Mouse (Mus musculus): Measurements from ENCODE around the gene Pmfbp1. TPM values are rescaled to one million over a fixed set of nuclear protein-coding genes. Genes with fewer than 3 reads are reported as not detected.
"Not testable (repeated sequence)": the region's sequence is repeated elsewhere in the genome, so short reads cannot be mapped to it uniquely, and the experiment has no call there.

The Pmfbp1 gene
- total RNA-seq (2015; ENCODE audit: low replicate concordance) (not detected in 2 replicates), total RNA-seq (2017; ENCODE audit: low replicate concordance) (not detected in 2 replicates)

DNA sequence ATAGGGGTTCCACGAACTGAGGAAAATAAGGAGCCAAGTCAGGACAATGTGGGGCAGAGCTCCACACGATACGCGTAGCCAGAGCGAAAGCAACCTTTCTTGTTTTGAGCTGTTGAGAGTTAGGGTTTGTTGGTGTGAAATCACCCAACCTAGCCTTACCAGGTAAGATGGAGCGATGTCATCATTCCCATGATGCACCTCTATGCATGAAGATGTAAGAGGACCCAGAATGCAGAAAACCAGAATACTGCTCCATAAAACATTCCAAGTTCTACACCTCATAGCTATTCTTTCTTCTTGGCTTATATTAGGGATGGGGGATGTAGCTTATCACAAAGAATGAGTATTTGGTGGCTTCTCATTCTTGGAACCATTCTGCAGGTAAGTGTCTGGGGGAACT lies at the start of gene Pmfbp1:
Gene Pmfbp1 (plus strand): TSS at position 301 of the 400 bp plus-strand sequence.
- no peak for ATAC-seq (replicated peaks; ENCODE audit: low FRiP score, poor library complexity, severe bottlenecking)

DNA sequence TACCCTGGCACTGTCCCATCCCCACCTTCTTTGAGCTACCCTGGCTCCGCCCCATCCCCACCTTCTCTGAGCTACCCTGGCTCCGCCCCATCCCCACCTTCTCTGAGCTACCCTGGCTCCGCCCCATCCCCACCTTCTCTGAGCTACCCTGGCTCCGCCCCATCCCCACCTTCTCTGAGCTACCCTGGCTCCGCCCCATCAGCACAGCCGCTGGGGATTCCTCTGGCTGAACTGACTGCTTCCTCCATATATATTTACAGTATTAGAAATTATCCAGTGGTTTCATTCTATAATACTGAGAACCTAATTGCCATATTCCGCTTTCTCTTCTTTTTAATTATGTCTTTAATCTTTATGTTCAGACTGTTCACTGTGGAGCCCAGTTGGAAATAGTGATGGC lies 46.9 kb upstream of the Pmfbp1 start:
- not testable (repeated sequence) for ATAC-seq (replicated peaks; ENCODE audit: low FRiP score, poor library complexity, severe bottlenecking)

DNA sequence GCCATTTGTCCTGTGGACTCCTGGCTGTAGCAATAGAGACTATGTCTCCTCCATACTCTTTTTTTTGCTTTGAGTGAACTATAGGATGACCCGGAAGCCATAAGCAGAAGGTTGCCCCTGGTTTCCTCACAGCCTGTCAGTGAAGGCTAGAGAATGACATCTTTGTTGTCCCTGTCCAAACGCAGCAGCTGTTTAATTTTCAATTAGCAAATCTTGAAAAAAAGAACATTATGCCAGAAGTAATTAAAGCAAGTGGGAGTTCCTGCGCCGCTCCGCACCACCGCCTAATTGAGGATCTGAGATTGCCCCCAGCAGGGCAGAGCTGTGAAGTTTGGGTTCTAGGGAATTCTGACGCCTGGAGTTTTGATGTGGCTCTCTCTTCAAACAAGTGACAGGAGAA lies 42.8 kb upstream of the Pmfbp1 start:
- ATAC-seq (replicated peaks; ENCODE audit: low FRiP score, poor library complexity, severe bottlenecking), result no peak

DNA sequence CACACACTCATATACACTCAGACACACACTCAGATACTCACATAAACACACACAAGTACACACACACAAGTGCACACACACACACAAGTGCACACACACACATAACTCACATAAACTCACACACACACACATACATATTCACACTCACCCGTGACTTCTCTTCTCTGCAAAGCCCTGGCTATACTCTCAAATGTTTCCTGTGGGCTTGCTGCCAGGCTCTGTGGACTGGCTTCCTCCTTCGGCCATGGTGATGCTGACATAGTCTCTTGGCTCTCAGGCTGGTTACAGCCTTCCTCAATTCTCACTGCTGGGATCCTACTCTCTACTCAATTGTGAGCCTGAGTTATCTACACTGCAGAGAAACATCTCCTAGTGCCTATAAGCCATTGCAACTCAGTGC lies 38.7 kb upstream of the Pmfbp1 start:
- no peak for ATAC-seq (replicated peaks; ENCODE audit: low FRiP score, poor library complexity, severe bottlenecking)

DNA sequence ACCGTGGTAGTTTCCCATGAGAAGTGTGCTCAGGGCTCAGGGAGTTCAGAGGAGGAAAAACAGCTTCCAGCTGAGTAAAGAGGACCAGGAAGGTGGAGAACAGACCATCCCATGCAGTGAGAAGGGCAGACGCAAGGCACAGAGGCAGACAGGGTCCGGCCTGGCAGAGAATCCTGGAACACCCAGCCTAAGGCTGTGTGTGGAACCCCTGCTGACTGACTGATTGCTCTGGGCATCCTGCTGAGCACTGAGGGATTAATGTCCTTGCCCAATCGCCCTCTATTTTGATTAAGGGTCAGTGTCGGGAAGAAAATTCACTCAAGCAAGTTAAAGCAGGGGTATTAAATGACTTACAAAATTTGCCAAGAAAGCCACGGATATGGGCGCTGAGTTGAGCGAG lies 36.4 kb upstream of the Pmfbp1 start:
- ATAC-seq (replicated peaks; ENCODE audit: low FRiP score, poor library complexity, severe bottlenecking), result no peak

DNA sequence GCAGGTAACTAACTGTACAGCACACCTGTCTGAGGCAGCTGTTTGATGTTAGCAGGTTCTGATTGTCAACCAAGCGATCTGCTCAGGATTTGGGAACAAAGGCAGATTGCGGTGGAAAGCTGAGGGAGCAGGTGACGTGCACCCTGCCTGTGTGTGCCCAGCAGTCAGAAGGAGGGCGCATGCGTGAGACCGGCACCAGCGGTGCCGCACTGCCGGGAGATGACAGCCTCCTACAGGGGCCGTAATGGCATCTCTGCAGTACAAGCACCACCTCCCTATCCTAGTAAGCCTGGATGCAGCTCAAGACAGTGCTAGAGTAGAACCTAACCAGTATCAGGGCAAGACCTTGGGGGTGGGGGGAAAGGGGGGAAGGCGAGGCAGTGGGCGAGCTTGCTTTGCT lies 35.2 kb upstream of the Pmfbp1 start:
- no peak for ATAC-seq (replicated peaks; ENCODE audit: low FRiP score, poor library complexity, severe bottlenecking)

DNA sequence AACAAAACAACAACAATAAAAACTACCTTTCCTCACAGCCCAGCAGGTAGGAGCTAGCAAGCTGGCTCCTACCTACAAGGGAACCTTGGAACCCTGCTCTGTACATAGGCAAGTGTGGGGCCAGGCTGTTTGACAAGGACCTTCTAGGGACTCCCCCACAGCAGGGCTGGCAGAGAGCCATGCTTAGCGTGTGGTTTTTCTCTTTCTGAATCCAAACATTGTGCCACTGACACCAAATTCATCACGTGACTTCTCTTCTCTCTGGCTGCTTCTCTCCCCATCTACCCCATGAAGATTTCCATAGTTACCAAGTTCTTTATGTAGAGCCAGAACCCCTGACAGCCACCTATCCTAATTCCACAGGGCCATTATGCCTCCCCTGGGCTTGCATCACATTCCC lies 30.8 kb upstream of the Pmfbp1 start:
- ATAC-seq (replicated peaks; ENCODE audit: low FRiP score, poor library complexity, severe bottlenecking), result no peak

DNA sequence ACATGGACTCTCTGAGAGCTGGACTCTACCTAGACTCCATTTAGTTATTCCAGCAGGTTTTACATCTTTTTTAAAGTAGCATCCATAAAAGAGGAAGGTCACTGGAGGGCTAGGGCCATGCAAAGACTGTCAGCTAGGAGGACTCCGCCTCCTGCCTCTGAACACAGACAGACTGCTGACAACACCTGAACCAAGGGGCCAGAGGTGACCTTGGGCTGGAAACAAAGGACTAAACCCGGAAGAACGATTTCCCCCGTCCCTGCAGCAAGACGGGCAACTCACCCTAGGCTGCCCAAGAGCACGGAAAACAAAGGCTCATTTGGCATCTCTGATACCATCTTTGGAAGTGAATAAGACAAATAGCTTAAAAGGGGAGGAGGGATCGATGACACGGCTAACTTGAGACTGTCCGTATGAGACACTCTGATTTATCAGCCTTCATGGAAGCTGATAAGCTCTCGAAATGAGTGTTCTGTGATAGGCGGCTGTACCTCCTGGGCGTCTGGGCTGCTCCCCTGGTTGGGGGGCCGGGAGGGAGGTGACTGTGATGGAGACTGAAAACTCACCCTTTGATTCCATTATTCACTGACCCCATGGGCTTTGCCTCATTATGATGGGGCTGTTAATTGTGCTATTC lies 30.0 kb upstream of the Pmfbp1 start:
- no peak for ATAC-seq (replicated peaks; ENCODE audit: low FRiP score, poor library complexity, severe bottlenecking)

DNA sequence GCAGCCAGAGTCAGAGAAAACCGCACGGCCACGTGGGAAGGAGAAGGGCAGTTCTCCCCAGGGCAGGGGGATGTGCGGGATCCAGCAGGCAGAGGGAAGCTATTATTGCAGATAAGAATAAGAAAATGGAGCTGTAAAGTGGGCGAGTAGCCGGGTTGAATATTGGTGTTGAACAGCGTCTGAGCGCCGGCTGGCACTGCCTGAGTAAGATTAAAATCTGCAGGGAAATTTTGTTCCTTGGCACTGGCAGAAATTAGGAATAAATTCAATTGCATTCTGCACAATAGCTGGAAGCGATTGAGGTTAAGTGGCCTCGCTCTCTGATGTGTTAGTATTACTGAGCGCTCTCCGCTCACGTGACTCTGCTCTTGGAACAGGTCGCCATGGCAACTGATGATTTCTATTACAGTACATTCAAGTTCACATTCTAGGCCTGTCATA lies 29.4 kb upstream of the Pmfbp1 start:
- ATAC-seq (replicated peaks; ENCODE audit: low FRiP score, poor library complexity, severe bottlenecking), result no peak

DNA sequence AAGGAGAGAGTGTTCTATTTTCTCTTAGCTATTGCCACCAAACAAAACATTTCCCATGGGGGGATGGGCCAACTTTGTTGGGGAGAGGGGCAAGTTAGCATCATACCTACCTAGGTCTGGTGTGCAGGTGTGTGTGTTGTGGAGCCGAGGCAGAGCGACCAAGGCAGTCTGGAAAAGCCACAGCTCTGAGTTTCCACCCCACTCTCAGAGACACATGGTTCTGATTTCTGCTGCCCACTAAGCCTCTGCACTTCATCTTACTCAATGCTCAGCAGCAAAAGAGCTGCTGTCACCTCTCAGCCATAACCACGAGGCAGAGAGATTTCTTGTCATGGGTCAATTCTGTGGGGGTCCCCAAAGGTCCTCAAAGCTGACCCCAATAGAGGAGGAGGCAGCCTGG lies 28.8 kb upstream of the Pmfbp1 start:
- ATAC-seq (replicated peaks; ENCODE audit: low FRiP score, poor library complexity, severe bottlenecking), result no peak

DNA sequence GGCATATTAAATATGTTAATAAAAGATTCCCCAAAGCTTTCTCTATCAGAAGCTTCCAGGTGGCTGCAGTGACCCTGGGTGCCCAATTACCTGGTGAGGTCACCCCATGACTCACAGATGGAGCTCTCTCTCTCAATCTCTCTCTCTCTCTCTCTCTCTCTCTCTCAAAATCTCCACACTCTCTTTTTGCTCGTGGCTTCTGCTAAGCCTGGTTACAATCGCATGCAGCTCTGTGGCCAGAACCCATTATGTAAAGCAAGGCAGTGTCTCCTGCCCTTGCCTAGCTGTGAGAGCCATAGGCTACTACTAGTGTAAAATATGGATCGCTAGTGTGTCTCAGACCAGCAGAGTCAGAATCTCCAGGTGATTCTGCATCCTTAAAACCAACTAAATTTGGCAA lies 28.1 kb upstream of the Pmfbp1 start:
- ATAC-seq (replicated peaks; ENCODE audit: low FRiP score, poor library complexity, severe bottlenecking), result no peak

DNA sequence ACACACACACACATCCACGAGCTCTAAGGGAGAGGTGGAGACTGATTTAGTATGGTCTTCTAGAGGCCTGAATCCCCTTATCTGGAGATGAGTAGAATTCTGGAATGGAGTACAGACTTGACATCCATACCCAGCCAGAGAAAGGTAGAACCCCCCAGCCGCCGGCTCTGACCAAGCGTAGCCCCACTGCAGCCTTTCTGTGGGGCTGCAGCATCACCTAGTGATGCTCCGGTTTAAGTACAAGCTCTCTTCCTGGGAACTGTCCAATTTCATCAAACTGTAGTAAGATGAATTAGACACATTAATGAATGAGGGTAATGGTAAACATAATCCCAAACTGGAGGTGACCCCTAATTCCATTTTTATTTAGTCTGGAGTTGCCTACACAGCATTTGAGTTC lies 26.3 kb upstream of the Pmfbp1 start:
- no peak for ATAC-seq (replicated peaks; ENCODE audit: low FRiP score, poor library complexity, severe bottlenecking)

DNA sequence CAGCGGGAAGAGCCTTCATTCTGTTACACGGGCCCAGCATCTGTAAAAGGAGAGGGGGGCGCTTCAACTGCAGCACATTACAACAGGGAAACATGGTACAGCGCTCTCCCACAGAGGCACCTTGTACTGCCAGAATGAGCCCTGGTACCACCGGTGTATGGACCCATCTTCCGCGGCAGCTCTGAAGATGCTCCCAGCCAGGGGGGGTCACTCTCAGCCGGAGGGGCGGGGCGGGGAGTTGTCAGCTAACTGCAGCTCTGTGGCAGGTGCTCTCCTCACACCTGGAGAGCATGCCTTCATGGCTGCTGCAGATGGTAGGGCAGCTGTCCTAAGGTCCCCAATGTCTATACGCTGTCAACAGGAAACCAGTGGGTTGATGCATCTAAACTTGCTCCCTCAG lies 25.7 kb upstream of the Pmfbp1 start:
- no peak for ATAC-seq (replicated peaks; ENCODE audit: low FRiP score, poor library complexity, severe bottlenecking)

DNA sequence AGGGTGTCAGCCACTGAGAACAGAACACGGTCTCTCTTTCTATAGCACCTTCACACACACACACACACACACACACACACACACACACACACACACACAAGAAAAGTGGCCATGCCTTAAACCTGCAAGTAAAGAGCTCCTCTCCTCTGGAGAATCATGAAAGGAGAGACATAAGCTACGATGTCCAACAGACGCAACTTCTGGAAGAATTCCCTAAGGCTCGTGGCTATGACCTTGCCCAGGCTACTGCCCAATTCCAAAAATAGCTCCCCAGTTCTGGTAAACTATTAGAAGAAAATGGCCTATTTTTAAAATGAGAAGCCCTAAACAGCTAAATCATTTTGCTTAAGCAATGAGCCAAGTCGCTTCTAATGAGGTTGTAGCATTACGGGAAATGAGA lies 22.0 kb upstream of the Pmfbp1 start:
- ATAC-seq (replicated peaks; ENCODE audit: low FRiP score, poor library complexity, severe bottlenecking), result no peak

DNA sequence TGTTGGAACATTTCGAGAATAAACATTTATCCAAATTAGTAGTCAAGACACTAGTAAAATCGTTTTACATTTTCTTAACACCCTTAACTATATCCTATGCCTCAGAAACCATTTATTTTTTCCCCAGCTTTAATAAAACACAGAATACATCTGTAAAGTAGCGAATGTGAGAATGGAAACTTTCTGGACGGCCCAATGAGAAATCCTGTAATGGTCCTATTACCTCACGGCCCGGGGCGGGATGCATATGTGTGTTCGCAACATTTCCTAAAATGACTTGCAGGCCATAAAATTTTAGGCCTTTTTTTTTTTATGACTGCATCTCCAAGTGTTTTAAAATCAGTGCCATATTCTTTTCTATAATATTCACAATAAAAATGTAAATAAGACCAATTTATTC lies 21.4 kb upstream of the Pmfbp1 start:
- ATAC-seq (replicated peaks; ENCODE audit: low FRiP score, poor library complexity, severe bottlenecking), result no peak

DNA sequence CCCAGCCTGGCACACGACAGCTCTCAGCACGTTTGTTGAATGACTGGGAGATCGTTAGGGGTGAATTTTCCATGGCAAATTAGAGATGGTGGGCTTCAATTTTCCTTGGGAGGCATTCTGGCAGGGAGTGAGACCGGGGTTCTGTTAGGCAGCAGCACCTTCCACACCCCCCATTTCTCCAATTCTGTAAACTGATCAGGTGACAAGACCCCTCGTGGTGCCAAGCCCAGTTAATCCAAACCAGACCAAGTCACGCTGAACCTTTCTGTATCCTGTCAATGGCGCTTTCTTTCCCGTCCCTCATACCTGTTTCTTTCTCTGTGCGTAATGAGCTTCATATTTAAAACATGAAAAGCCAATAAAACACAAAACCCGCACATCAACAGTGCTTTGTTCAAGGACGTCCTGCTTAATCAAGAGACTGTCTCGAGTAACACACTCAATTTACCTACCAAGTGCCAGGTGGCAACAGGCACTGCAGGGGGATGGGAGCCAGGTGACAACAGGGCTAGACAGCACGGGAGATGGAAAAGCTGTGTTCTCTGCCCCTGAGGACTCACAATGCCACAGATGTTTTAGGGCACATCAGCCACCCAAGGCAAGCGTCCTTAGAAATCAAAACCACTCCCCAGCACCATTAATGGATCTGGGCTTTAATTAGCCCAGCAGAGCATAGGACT lies 19.2 kb upstream of the Pmfbp1 start:
- ATAC-seq (replicated peaks; ENCODE audit: low FRiP score, poor library complexity, severe bottlenecking), result no peak

DNA sequence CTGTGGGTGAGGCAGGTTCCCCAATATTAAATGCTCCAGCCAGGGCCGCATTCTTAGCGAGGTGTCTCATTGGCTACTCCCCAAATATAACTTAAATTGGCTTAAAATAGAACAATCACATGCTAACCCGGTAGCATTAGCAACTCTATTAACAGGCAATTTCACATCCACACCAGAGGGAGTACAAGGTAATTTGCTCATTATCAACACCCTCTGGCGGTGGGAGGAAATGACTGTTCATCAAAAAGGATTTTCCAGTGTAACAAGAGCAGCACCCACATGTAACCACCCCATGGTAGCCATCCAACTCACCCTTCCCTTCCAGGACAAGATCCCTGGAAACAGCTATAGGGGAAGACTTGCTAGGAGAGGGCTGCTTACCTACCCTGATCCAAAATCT lies 18.4 kb upstream of the Pmfbp1 start:
- no peak for ATAC-seq (replicated peaks; ENCODE audit: low FRiP score, poor library complexity, severe bottlenecking)

DNA sequence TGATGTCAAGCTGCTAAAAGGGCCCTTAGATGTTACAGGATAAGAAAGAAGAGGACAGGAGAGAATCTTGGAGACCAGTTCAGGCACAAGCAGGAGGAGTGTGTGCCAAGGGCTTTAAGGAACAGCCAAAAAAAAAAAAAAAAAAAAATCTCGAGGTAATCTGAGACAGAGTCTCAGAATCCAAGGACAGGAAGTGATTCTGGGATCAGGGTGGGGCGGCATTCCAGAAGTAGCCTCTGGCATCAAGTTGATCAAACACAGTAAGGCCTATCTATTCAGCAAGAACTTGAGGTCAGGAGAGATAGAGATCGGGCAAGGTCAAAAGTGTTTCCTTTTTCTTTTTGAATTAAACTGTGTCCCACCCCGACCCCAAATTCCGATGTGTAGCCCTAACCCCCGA lies 15.2 kb upstream of the Pmfbp1 start:
- ATAC-seq (replicated peaks; ENCODE audit: low FRiP score, poor library complexity, severe bottlenecking), result no peak

DNA sequence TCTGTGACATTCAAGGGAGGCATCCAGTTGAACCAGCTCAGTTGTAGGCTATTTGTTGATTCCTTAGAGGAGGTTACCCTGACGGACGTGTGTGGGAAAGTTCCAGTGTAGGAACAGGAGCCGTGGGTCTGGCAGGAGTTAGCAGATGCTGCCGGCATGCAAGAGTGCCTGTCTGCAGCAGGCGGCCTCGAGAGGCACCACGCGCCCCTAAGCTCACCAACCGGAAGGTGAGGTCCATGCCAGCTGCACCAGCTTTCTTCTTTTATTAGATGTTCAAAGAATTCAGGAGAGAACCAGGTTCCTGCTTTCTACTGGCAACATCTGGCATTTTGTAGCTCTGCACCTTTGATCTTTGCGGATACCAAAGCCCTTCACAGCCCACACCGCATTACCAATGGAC lies 9.1 kb upstream of the Pmfbp1 start:
- ATAC-seq (replicated peaks; ENCODE audit: low FRiP score, poor library complexity, severe bottlenecking), result no peak

DNA sequence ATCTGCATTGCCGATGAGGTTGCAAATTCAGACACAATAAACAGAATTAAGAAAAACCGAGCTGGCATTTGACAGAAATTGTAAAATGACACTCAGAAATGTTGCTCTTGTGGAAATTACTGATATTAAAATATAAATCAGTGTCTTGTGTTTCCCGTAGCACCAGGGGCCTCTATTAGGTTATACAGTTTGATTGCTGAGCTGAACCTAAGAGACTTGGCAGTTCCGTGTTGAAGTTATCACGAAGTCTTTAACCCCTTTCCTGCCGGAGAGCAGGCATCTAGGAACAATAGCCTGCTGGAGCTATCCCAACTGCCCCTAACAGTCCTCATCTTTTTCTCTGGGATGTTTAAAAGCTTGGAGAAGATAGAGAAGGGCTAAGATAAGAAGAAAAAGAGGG lies 8.3 kb upstream of the Pmfbp1 start:
- no peak for ATAC-seq (replicated peaks; ENCODE audit: low FRiP score, poor library complexity, severe bottlenecking)

DNA sequence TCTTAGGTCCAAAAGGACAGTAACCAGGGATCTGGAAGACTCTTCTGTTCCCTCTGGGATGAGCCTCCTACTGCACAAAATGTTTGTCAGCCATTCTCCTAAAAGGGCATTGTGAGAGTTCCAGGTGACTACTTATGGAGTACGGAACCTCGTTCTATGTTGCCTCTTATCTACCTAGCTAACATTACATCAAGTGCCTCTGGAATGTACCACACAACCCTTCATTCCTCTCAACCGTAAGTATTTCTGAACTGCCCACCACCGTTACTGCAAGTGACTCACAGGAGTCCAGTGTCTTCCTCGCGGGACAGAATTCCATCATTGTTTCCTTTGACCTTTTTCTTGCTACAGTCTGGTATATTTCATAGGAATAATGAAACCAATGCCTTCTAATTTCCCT lies 1.0 kb upstream of the Pmfbp1 start:
- ATAC-seq (replicated peaks; ENCODE audit: low FRiP score, poor library complexity, severe bottlenecking), result no peak

DNA sequence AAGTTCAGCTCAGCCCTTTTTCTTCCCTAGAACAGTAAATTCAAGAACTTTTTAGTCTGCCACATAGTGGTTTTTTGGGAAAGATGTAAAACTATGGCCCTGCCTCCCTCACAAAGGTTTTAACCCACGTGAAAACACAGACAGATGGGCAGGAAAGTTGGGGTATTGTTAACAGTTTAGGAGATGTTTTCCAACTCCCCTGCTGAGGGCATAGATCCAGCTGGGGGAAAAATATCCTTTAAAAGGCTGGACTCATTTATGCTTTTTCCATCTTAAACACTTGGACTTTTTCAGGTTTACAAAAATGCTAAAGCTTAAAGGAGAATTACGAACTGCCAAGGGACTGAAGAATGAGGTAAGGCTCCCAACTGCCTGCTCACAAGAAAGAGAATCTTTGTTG lies 774 bp downstream of the Pmfbp1 start:
- ATAC-seq (replicated peaks; ENCODE audit: low FRiP score, poor library complexity, severe bottlenecking), result no peak
